ENCODE assay signal across 10 mouse cellular contexts in the genomic region with DNA sequence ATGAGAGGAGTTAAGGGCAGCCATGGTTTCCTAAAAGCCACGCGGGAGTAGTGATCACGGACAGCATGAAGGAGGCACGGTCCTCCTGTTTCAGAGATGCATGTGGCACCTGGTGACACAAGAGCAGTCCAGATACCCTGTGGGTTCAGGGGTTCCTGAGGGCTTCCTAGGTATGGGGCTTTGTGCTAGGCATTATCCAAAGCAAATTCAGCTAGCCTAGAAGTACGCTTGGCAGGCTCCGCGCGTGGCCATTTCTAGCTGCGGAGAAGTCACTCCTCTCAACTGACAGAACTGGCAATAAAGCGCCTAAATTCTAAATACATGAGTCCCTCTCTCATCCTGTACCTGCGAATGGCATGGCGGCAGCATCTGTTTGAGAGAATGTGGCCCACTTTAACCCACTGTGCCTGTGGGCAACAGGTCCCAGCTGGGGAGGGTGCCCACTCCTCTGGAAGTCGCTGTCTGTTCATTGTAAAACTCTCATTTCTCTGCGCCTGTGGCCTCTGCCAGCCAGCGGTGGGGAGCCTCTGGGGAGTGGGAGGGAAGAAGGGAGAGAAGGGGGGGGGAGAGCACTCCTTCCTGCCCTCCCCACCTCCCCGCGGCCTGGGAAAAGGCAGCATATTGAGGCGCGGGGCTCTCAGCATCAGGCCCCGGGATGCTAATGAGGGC. TPM values are rescaled to one million over a fixed set of nuclear protein-coding genes. Genes with fewer than 3 reads are reported as not detected.
DNase-seq lines count a peak whose midpoint lies in the region; ATAC-seq lines count a peak whose summit lies in the region.
"Had no signal": no experiment of that assay in that cellular context is flagged by ENCODE, and none has a peak within 500 bp of the region (broad histone marks: within the 10 kb centered on the region; RNA-seq: fewer than 3 reads in every experiment).

No protein-coding gene starts in this region.

- ATAC-seq in heart, embryonic 13.5 days (ENCODE audit: extremely low read depth, insufficient number of reproducible peaks, low FRiP score, low TSS enrichment): no peak
- ATAC-seq in forebrain, embryonic 11.5 days (replicated peaks; ENCODE audit: low FRiP score): no peak; the same call in 1 of the 2 replicates
- no peak for ATAC-seq in liver, embryonic 12.5 days

- H3K36me3 ChIP-seq in heart, embryonic 13.5 days: no peaks in the 10 kb centered on the region
- H3K36me3 ChIP-seq in forebrain, embryonic 11.5 days (ENCODE audit: control insufficient read depth, insufficient read depth, low read length): peaks cover 4% of the 10 kb centered on the region; the same call in 1 of the 2 replicates
- 0 out of 2 replicates have a peak, but pooled peaks cover under 1% of the 10 kb centered on the region for H3K36me3 ChIP-seq in liver, embryonic 12.5 days

- intact Hi-C loops in heart, postnatal 10 days (cut with DNase I): loop anchor here (2.0 to 10.0 kb wide), 2 partner anchors 15 to 285 kb away; partner anchors contain the start of gene Faap20

- 22% methylated on average over 20 of the region's 20 CpGs for WGBS in heart, embryonic 13.5 days
- 9% methylated on average over 20 of the region's 20 CpGs for WGBS in forebrain, embryonic 11.5 days
- WGBS in liver, embryonic 12.5 days (ENCODE audit: insufficient replicate concordance): 17% methylated on average over 20 of the region's 20 CpGs

- H3K27ac ChIP-seq in heart, embryonic 13.5 days (replicated peaks): no peak overlapping the region
- H3K27ac ChIP-seq in forebrain, embryonic 11.5 days (ENCODE audit: low read depth, low read length): peak overlapping the region; percentile 98
- H3K27ac ChIP-seq in liver, embryonic 12.5 days: no peak overlapping the region

- H3K4me1 ChIP-seq in heart, embryonic 13.5 days: peaks cover 49% of the 10 kb centered on the region
- H3K4me1 ChIP-seq in forebrain, embryonic 11.5 days (replicated peaks; ENCODE audit: control insufficient read depth, insufficient read depth, low read length): peaks cover 45% of the 10 kb centered on the region
- H3K4me1 ChIP-seq in liver, embryonic 12.5 days: peaks cover 43% of the 10 kb centered on the region

- no peak for DNase-seq in heart, postnatal 10 days
- peak; percentile 32 for DNase-seq in CD4-positive helper T cell, adult 2 months (ENCODE audit: low read depth, low spot score)
- DNase-seq in forebrain, embryonic 11.5 days (ENCODE audit: low spot score): no peak
- no peak for DNase-seq in frontal cortex, postnatal 25 days (ENCODE audit: low spot score in 2 of 2)
- DNase-seq in T-cell, adult 2 months (ENCODE audit: low spot score): no peak
- DNase-seq in spleen, postnatal 14 days (ENCODE audit: low spot score in 2 of 2): no peak

- no peaks in the 10 kb centered on the region for H3K9me3 ChIP-seq in heart, embryonic 13.5 days
- H3K9me3 ChIP-seq in forebrain, embryonic 11.5 days (ENCODE audit: control insufficient read depth, low read length): no peaks in the 10 kb centered on the region
- no peaks in the 10 kb centered on the region for H3K9me3 ChIP-seq in liver, embryonic 12.5 days (replicated peaks)

- H3K4me3 ChIP-seq in heart, embryonic 13.5 days: peak overlapping the region; percentile 56
- H3K4me3 ChIP-seq in forebrain, embryonic 11.5 days (ENCODE audit: low read depth, low read length): peak overlapping the region; percentile 97
- H3K4me3 ChIP-seq in liver, embryonic 12.5 days: peak overlapping the region; percentile 45
- H3K4me3 ChIP-seq: myocyte had no signal

- H3K27me3 ChIP-seq in heart, embryonic 13.5 days (replicated peaks): peaks cover 84% of the 10 kb centered on the region
- H3K27me3 ChIP-seq in forebrain, embryonic 11.5 days (ENCODE audit: control insufficient read depth, insufficient read depth, low read length): peaks cover 25% of the 10 kb centered on the region
- H3K27me3 ChIP-seq in liver, embryonic 12.5 days (replicated peaks): peaks cover 86% of the 10 kb centered on the region

- H3K9ac ChIP-seq in heart, embryonic 13.5 days: peak overlapping the region; percentile 76
- no peak overlapping the region; the same call in none of the 2 replicates for H3K9ac ChIP-seq in forebrain, embryonic 11.5 days (ENCODE audit: low read length)
- H3K9ac ChIP-seq in liver, embryonic 12.5 days: no peak overlapping the region

- H3K4me2 ChIP-seq in heart, embryonic 13.5 days: peak overlapping the region; percentile 85
- H3K4me2 ChIP-seq in forebrain, embryonic 11.5 days (ENCODE audit: low read depth, low read length, severe bottlenecking): peak overlapping the region; percentile 87
- peak overlapping the region; percentile 63 for H3K4me2 ChIP-seq in liver, embryonic 12.5 days

RNA-seq across cellular contexts. Expression of gene Hes5, which starts 0.6 kb away (rescaled TPM):
- 0.31 and 0.45 TPM in 2 replicates for polyA plus RNA-seq in heart, embryonic 13.5 days (2015; fragmentation: Nextera tagmentation; extraction: Ambion mirVana)
- total RNA-seq in heart, postnatal 10 days (2021): not detected
- polyA plus RNA-seq in forebrain, embryonic 11.5 days (2014; fragmentation: Nextera tagmentation; extraction: Ambion mirVana): 313 and 318 TPM in 2 replicates
- 0.12 TPM in 1 of 2 replicates, not detected in the other for polyA plus RNA-seq in liver, embryonic 12.5 days (2016; fragmentation: Nextera tagmentation; extraction: Ambion mirVana)
- total RNA-seq: MEL had no signal
- polyA plus RNA-seq: myocyte had no signal

RNA-seq across cellular contexts. Expression of gene Pank4, which starts 3.8 kb away (rescaled TPM):
- polyA plus RNA-seq in heart, embryonic 13.5 days (2015; fragmentation: Nextera tagmentation; extraction: Ambion mirVana): 40.6 and 42.6 TPM in 2 replicates
- total RNA-seq in heart, postnatal 10 days (2021): 10 to 100 TPM; 36.5 to 36.8 TPM
- polyA plus RNA-seq in forebrain, embryonic 11.5 days (2014; fragmentation: Nextera tagmentation; extraction: Ambion mirVana): 43.1 and 49.1 TPM in 2 replicates
- polyA plus RNA-seq in liver, embryonic 12.5 days (2016; fragmentation: Nextera tagmentation; extraction: Ambion mirVana): 33.4 and 34.0 TPM in 2 replicates

RNA-seq across cellular contexts. Expression of gene Tnfrsf14, which starts 31.8 kb away (rescaled TPM):
- polyA plus RNA-seq in heart, embryonic 13.5 days (2015; fragmentation: Nextera tagmentation; extraction: Ambion mirVana): 2.1 and 2.6 TPM in 2 replicates
- total RNA-seq in heart, postnatal 10 days (2021): 1 to 10 TPM; 4.1 to 5.7 TPM
- polyA plus RNA-seq in forebrain, embryonic 11.5 days (2014; fragmentation: Nextera tagmentation; extraction: Ambion mirVana): 0.61 and 1.4 TPM in 2 replicates
- polyA plus RNA-seq in liver, embryonic 12.5 days (2016; fragmentation: Nextera tagmentation; extraction: Ambion mirVana): 62.9 and 65.0 TPM in 2 replicates

Comparison
In these comparisons a context has a peak if more than half of its experiments do, and no peak if none do; other contexts are left out.
1. H3K4me3 ChIP-seq: peak in every context shown above with its lines; median percentile 97 in forebrain, embryonic 11.5 days; 56 in heart, embryonic 13.5 days; 45 in liver, embryonic 12.5 days.
2. RNA of gene Hes5, which starts 0.6 kb away (polyA plus RNA-seq): 313 to 318 TPM in forebrain, embryonic 11.5 days; 0.31 to 0.45 TPM in heart, embryonic 13.5 days and 0.12 TPM in liver, embryonic 12.5 days; every median in the first group is over 100 times any median in the second.
3. RNA of gene Tnfrsf14, which starts 31.8 kb away (polyA plus RNA-seq): 62.9 to 65.0 TPM in liver, embryonic 12.5 days; 2.1 to 2.6 TPM in heart, embryonic 13.5 days and 0.61 to 1.4 TPM in forebrain, embryonic 11.5 days; every median in the first group is over 10 times any median in the second.
4. Peak in every context shown above with its lines, with median percentiles within 50 percentile points of each other: H3K4me2 ChIP-seq.